Mouse (Mus musculus) heart, postnatal 0 days (tissue): Measurements from ENCODE around the gene Inpp5d. TPM values are rescaled to one million over a fixed set of nuclear protein-coding genes. Genes with fewer than 3 reads are reported as not detected.
A peak's percentile ranks its signal among the peaks of the same experiment; 100 is the strongest.

Experiments used
- ATAC-seq: fragments of 200-750 bp; cut with Nextera tagmentation; 2 replicates; pipeline ENCODE4 v1.8.0; 2017; ENCODE audit warnings: low read depth, moderate number of reproducible peaks, moderate library complexity; ENCODE audit not compliant: insufficient read depth
- DNase-seq: peaks from one replicate; pipeline ENCODE4 v3.0.0-alpha.2; 2016; ENCODE audit warnings: low spot score
- H3K27ac ChIP-seq: fragments of 300-500 bp; sonication (generic); 2 replicates; pipeline ENCODE4 v1.5.1; 2014; ENCODE audit warnings: low read depth, mild to moderate bottlenecking
- H3K27me3 ChIP-seq: fragments of 300-500 bp; sonication (generic); 2 replicates; pipeline ENCODE4 v1.6.1; 2014; ENCODE audit warnings: low read length, mixed read lengths; ENCODE audit not compliant: control insufficient read depth, insufficient read depth
- H3K36me3 ChIP-seq: fragments of 300-500 bp; sonication (generic); replicated peaks from 2 replicates; pipeline ENCODE4 v1.6.1; 2014; ENCODE audit warnings: low read length, mixed read lengths; ENCODE audit not compliant: control insufficient read depth, insufficient read depth
- H3K4me1 ChIP-seq: fragments of 300-500 bp; sonication (generic); 2 replicates; pipeline ENCODE4 v1.6.1; 2014; ENCODE audit warnings: antibody characterized with exemption; ENCODE audit not compliant: control insufficient read depth, insufficient read depth
- H3K4me2 ChIP-seq: fragments of 300-500 bp; sonication (generic); 2 replicates; pipeline ENCODE4 v1.6.1; 2014; ENCODE audit warnings: low read depth, mild to moderate bottlenecking, low read length, moderate library complexity
- H3K4me3 ChIP-seq: fragments of 300-500 bp; sonication (generic); 2 replicates; pipeline ENCODE4 v1.5.1; 2014; ENCODE audit warnings: low read depth, low read length
- H3K9ac ChIP-seq: fragments of 300-500 bp; sonication (generic); replicated peaks from 2 replicates; pipeline ENCODE4 v1.6.1; 2014; ENCODE audit warnings: low read depth, low read length, mixed read lengths
- H3K9me3 ChIP-seq: fragments of 300-500 bp; sonication (generic); replicated peaks from 2 replicates; pipeline ENCODE4 v1.6.1; 2016; ENCODE audit warnings: low read length; ENCODE audit not compliant: control insufficient read depth
- CTCF ChIP-seq: IDR thresholded peaks from 2 replicates; pipeline ENCODE4 v1.5.1; 2016; ENCODE audit warnings: antibody characterized with exemption, control low read depth, low read depth
- EP300 ChIP-seq: IDR thresholded peaks from 2 replicates; pipeline ENCODE4 v1.6.1; 2016; ENCODE audit warnings: antibody characterized with exemption, low read depth
- WGBS: fragments of 180-500 bp; shearing (Covaris S2); extraction: QIAGEN DNeasy Blood & Tissue Kit; methylation state at CpG from one replicate; pipeline ENCODE4 v1.1.7; 2014; 5-methylcytosine and 5-hydroxymethylcytosine counted together
- polyA plus RNA-seq: library from polyadenylated mRNA; unstranded; fragments of >200 nt; fragmentation: Nextera tagmentation; extraction: Ambion mirVana; gene quantifications from 2 replicates; pipeline ENCODE4 v1.2.1, GENCODE M21; 2015
- total RNA-seq: library from RNA; depleted of rRNA; stranded (reverse); fragments of >200 nt; gene quantifications from 2 replicates; pipeline ENCODE4 v1.2.3, GENCODE M21; 2014; ENCODE audit warnings: low replicate concordance

The Inpp5d gene
- total and polyA plus RNA-seq, 2 experiments from 2014 or later = 5.0 to 66.4 TPM

- no peaks in the 10 kb centered on the region for H3K27me3 ChIP-seq
- TF ChIP-seq EP300 = no peak
- TF ChIP-seq CTCF = no peak
- ATAC-seq = no peak
- DNase-seq = no peak
- H3K27ac ChIP-seq = no peak overlapping the region
- H3K9ac ChIP-seq = no peak overlapping the region
- H3K4me1 ChIP-seq = peaks cover 14% of the 10 kb centered on the region
- H3K9me3 ChIP-seq = no peaks in the 10 kb centered on the region
- no peak overlapping the region for H3K4me3 ChIP-seq
- no peaks in the 10 kb centered on the region for H3K36me3 ChIP-seq
- WGBS = 83% methylated on average over 8 of the region's 8 CpGs
- no peak overlapping the region for H3K4me2 ChIP-seq
These were observed 29.9 kb downstream of the Inpp5d start for GRCm38 (mm10) chr1:87649958-87650474.

GRCm38 (mm10) chr1:87650611-87651079 lies 30.5 kb downstream of the Inpp5d start:
- Histone ChIP-seq H3K4me3 (no peak overlapping the region), H3K27me3 (no peaks in the 10 kb centered on the region), H3K4me1 (peaks cover 14% of the 10 kb centered on the region), H3K27ac (peak overlapping the region; percentile 1; the same call in 1 of the 2 replicates), H3K4me2 (no peak overlapping the region), H3K9me3 (no peaks in the 10 kb centered on the region), H3K9ac (no peak overlapping the region), H3K36me3 (no peaks in the 10 kb centered on the region)
- WGBS = 62% methylated on average over 8 of the region's 8 CpGs
- TF ChIP-seq EP300 (no peak), CTCF (no peak)
- ATAC-seq (no peak; the same call in 1 of the 2 replicates), DNase-seq (no peak)

- TF ChIP-seq CTCF = no peak
- TF ChIP-seq EP300 = no peak
- H3K9me3 ChIP-seq = no peaks in the 10 kb centered on the region
- WGBS = 68% methylated on average over 1 of the region's 1 CpGs
- no peak overlapping the region for H3K4me3 ChIP-seq
- DNase-seq = no peak
- no peak for ATAC-seq
- H3K9ac ChIP-seq = no peak overlapping the region
- no peak overlapping the region for H3K27ac ChIP-seq
- no peaks in the 10 kb centered on the region for H3K27me3 ChIP-seq
- peaks cover 14% of the 10 kb centered on the region for H3K4me1 ChIP-seq
- H3K4me2 ChIP-seq = no peak overlapping the region
- no peaks in the 10 kb centered on the region for H3K36me3 ChIP-seq
These were observed 31.3 kb downstream of the Inpp5d start for GRCm38 (mm10) chr1:87651436-87651835.

- Histone ChIP-seq H3K9me3 (no peaks in the 10 kb centered on the region), H3K4me1 (peaks cover 14% of the 10 kb centered on the region), H3K27ac (no peak overlapping the region), H3K27me3 (no peaks in the 10 kb centered on the region), H3K9ac (no peak overlapping the region), H3K36me3 (no peaks in the 10 kb centered on the region), H3K4me3 (no peak overlapping the region), H3K4me2 (no peak overlapping the region)
- no peak for DNase-seq
- TF ChIP-seq EP300 = no peak
- no peak for TF ChIP-seq CTCF
- ATAC-seq = no peak
- WGBS = 39% methylated on average over 5 of the region's 5 CpGs
These were observed 35.0 kb downstream of the Inpp5d start for GRCm38 (mm10) chr1:87655101-87655500.

- 62% methylated on average over 3 of the region's 3 CpGs for WGBS
- Histone ChIP-seq H3K4me1 (no peaks in the 10 kb centered on the region), H3K4me2 (no peak overlapping the region), H3K27ac (0 out of 2 replicates have a peak overlapping the region, but pooled peaks have one; percentile 11), H3K9me3 (no peaks in the 10 kb centered on the region), H3K4me3 (no peak overlapping the region), H3K36me3 (no peaks in the 10 kb centered on the region), H3K9ac (no peak overlapping the region), H3K27me3 (no peaks in the 10 kb centered on the region)
- TF ChIP-seq EP300 (no peak), CTCF (no peak)
- ATAC-seq = no peak
- no peak for DNase-seq
These were observed 38.0 kb downstream of the Inpp5d start for GRCm38 (mm10) chr1:87658063-87658462.

GRCm38 (mm10) chr1:87658485-87658884 lies 38.4 kb downstream of the Inpp5d start:
- 87% methylated on average over 2 of the region's 2 CpGs for WGBS
- no peaks in the 10 kb centered on the region for H3K4me1 ChIP-seq
- no peak overlapping the region for H3K9ac ChIP-seq
- TF ChIP-seq CTCF = no peak
- TF ChIP-seq EP300 = no peak
- no peak overlapping the region for H3K4me3 ChIP-seq
- ATAC-seq (no peak), DNase-seq (no peak)
- no peaks in the 10 kb centered on the region for H3K36me3 ChIP-seq
- 0 out of 2 replicates have a peak overlapping the region, but pooled peaks have one; percentile 11 for H3K27ac ChIP-seq
- H3K4me2 ChIP-seq = no peak overlapping the region
- no peaks in the 10 kb centered on the region for H3K9me3 ChIP-seq
- no peaks in the 10 kb centered on the region for H3K27me3 ChIP-seq
